Mouse (Mus musculus): Measurements from ENCODE around the gene Gm21663. TPM values are rescaled to one million over a fixed set of nuclear protein-coding genes. Genes with fewer than 3 reads are reported as not detected.
"Not testable (repeated sequence)": the region's sequence is repeated elsewhere in the genome, so short reads cannot be mapped to it uniquely, and the experiment has no call there.

The Gm21663 gene
- polyA plus RNA-seq (2011; ENCODE audit: insufficient read depth, insufficient read length, low replicate concordance, missing spikeins) = not detected in 2 replicates

GRCm38 (mm10) chr5:25942281-25942680, at the start of gene Gm21663:
TSS of gene Gm21663 (minus strand) at chr5:25942381.
- not testable (repeated sequence) for H3K4me3 ChIP-seq (replicated peaks; ENCODE audit: control insufficient read depth, low read depth, low read length)
- WGBS = 38% methylated on average over 2 of the region's 2 CpGs

DNA sequence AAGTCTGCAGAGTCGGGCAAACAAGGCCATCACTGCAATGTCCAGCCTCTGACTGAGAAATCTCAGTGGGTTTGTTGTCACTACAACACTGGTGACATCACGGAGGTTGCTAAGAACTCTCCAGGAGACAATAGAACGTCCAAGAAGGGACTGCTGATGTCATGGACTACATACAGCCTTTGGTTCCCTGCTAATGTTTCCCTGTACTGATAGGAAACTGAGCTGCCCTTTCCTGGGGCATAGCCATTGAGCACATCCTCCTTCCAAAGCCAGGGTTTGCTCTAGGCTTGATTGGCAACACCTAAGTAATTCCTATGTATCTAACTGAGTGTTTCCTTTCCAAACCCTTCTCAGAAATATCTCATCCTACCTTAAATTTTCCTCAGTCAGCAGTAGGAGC, 46.4 kb upstream of the Gm21663 start, which contains the start of gene Gm21698:
Gene Gm21698, minus strand, starts transcription at position 101 of the 400 bp plus-strand sequence.
- no CpG with 5 or more reads among the region's 3 CpGs for WGBS
- H3K4me3 ChIP-seq (replicated peaks; ENCODE audit: control insufficient read depth, low read depth, low read length); H3K4me1 ChIP-seq (ENCODE audit: control insufficient read depth, insufficient read depth, low read length); H3K27ac ChIP-seq (ENCODE audit: control insufficient read depth, insufficient read depth, low read depth, low read length, poor library complexity): not testable (repeated sequence)

More at GRCm38 (mm10) chr5:25942281-25942680, at the start of gene Gm21663:
- not testable (repeated sequence) for H3K27ac ChIP-seq (ENCODE audit: control insufficient read depth, insufficient read depth, low read depth, low read length, poor library complexity); H3K4me1 ChIP-seq (ENCODE audit: control insufficient read depth, insufficient read depth, low read length)

DNA sequence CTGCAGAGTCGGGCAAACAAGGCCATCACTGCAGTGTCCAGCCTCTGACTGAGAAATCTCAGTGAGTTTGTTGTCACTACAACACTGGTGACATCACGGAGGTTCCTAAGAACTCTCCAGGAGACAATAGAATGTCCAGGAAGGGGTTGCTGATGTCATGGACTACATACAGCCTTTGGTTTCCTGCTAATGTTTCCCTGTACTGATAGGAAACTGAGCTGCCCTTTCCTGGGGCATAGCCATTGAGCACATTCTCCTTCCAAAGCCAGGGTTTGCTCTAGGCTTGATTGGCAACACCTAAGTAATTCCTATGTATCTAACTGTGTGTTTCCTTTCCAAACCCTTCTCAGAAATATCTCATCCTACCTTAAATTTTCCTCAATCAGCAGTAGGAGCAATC, 30.4 kb upstream of the Gm21663 start, which contains the start of gene Gm21680:
Gene Gm21680, minus strand, starts transcription at position 101 of the 400 bp plus-strand sequence.
- not testable (repeated sequence) for H3K4me1 ChIP-seq (ENCODE audit: control insufficient read depth, insufficient read depth, low read length); H3K27ac ChIP-seq (ENCODE audit: control insufficient read depth, insufficient read depth, low read depth, low read length, poor library complexity); H3K4me3 ChIP-seq (replicated peaks; ENCODE audit: control insufficient read depth, low read depth, low read length)
- no CpG with 5 or more reads among the region's 2 CpGs for WGBS

DNA sequence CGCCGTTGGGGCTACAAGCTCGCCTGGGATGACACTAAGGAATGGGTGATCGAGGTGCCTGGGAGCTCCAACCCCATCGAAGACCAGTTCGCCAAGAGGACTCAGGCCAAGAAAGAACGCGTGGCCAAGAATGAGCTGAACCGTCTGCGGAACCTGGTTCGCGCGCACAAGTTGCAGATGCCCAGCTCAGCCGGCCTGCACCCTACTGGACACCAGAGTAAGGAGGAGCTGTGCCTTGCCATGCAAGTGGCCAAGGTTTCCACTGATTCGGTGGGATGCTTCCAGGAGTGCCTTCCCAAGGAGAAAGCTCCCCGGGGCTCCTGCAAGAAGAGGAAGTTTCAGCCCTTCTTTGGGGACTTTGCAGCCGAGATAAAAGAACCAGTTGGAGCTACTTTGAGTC, 14.9 kb upstream of the Gm21663 start:
- WGBS = 49% methylated on average over 17 of the region's 17 CpGs
- H3K27ac ChIP-seq (ENCODE audit: control insufficient read depth, insufficient read depth, low read depth, low read length, poor library complexity); H3K4me1 ChIP-seq (ENCODE audit: control insufficient read depth, insufficient read depth, low read length); H3K4me3 ChIP-seq (replicated peaks; ENCODE audit: control insufficient read depth, low read depth, low read length): not testable (repeated sequence)

DNA sequence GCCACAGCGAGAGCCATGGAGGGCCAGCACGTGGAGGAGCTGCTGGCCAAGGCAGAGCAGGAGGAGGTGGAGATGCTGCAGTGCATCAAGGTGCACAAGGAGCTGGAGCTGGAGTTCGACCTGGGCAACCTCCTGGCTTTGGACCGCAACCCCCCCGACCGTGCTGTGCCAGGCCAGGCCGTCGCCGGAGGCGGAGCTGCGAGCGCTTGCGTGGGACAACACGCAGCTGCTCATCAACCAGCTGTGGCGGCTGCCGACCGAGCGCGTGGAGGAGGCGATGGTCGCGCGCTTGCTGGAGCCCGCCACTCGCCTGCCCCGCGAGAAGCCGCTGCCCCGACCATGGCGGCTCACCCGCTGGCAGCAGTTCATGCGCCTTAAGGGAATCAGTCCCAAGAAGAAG, 14.4 kb upstream of the Gm21663 start:
- not testable (repeated sequence) for H3K4me1 ChIP-seq (ENCODE audit: control insufficient read depth, insufficient read depth, low read length); H3K4me3 ChIP-seq (replicated peaks; ENCODE audit: control insufficient read depth, low read depth, low read length); H3K27ac ChIP-seq (ENCODE audit: control insufficient read depth, insufficient read depth, low read depth, low read length, poor library complexity)
- WGBS = 30% methylated on average over 32 of the region's 32 CpGs

GRCm38 (mm10) chr5:25954317-25954716, 12.1 kb upstream of the Gm21663 start, which contains the start of gene Gm21671:
TSS of gene Gm21671 (minus strand) at chr5:25954417.
- not testable (repeated sequence) for H3K27ac ChIP-seq (ENCODE audit: control insufficient read depth, insufficient read depth, low read depth, low read length, poor library complexity); H3K4me1 ChIP-seq (ENCODE audit: control insufficient read depth, insufficient read depth, low read length); H3K4me3 ChIP-seq (replicated peaks; ENCODE audit: control insufficient read depth, low read depth, low read length)
- 58% methylated on average over 2 of the region's 2 CpGs for WGBS

DNA sequence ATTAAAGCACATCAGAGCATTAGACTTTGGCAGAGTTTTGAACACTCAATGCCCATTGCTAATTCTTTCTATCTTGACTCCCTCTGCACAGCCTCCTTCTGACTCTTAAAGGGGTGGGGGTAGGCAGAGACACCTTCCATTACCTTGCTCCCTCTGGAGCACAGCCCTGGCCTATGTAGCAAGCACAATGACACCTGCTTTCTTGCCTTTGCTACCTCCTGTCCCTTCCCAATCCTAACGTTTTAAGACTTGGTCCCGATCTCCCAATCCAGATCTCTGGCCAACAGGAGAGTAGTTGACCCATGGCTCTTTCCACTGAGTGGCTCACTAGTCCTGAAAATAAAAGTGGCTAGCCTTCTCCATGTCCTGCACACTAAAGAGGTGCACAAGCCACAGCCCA, 3.2 kb upstream of the Gm21663 start:
- H3K4me3 ChIP-seq (replicated peaks; ENCODE audit: control insufficient read depth, low read depth, low read length); H3K27ac ChIP-seq (ENCODE audit: control insufficient read depth, insufficient read depth, low read depth, low read length, poor library complexity); H3K4me1 ChIP-seq (ENCODE audit: control insufficient read depth, insufficient read depth, low read length): not testable (repeated sequence)
- 67% methylated on average over 2 of the region's 2 CpGs for WGBS

DNA sequence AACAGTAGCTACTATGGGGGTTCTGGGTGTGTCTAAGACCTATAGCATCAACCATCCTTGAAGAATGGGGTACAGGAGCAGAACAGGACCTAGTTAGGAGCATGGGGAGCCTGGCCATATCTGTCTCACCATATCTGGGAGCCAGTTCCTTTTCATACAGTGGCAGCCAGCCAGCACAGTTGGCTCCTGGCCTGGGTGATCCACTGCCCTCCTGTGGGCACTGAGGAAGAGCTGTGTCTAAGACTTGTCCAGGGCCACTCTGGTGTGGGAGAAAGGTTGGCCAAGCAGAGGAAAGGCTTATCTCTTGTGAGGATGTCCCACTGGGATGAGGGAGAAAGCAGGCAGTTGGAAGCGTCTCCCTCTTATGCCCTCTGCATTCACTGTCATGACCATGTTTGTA, 50.9 kb downstream of the Gm21663 start:
- Histone ChIP-seq H3K4me1 (ENCODE audit: control insufficient read depth, insufficient read depth, low read length) (no peaks in the 10 kb centered on the region), H3K27ac (ENCODE audit: control insufficient read depth, insufficient read depth, low read depth, low read length, poor library complexity) (no peak overlapping the region), H3K4me3 (replicated peaks; ENCODE audit: control insufficient read depth, low read depth, low read length) (no peak overlapping the region)
- 83% methylated on average over 1 of the region's 1 CpGs for WGBS
- TF ChIP-seq CTCF (IDR thresholded peaks at IDR 0.05; ENCODE audit: control insufficient read depth, insufficient read depth, low read length) (no peak), POLR2A (IDR thresholded peaks at IDR 0.05; ENCODE audit: borderline replicate concordance, control insufficient read depth, low read depth, low read length) (no peak)

- Histone ChIP-seq H3K4me1 (ENCODE audit: control insufficient read depth, insufficient read depth, low read length) (no peaks in the 10 kb centered on the region), H3K27ac (ENCODE audit: control insufficient read depth, insufficient read depth, low read depth, low read length, poor library complexity) (no peak overlapping the region), H3K4me3 (replicated peaks; ENCODE audit: control insufficient read depth, low read depth, low read length) (no peak overlapping the region)
- whole genome bisulfite sequencing = 50% methylated on average over 3 of the region's 3 CpGs
- no peak for TF ChIP-seq CTCF (IDR thresholded peaks at IDR 0.05; ENCODE audit: control insufficient read depth, insufficient read depth, low read length)
- TF ChIP-seq POLR2A (IDR thresholded peaks at IDR 0.05; ENCODE audit: borderline replicate concordance, control insufficient read depth, low read depth, low read length) = no peak
Measured at GRCm38 (mm10) chr5:25889746-25890382, 52.3 kb downstream of the Gm21663 start.

GRCm38 (mm10) chr5:25886708-25887107, 55.5 kb downstream of the Gm21663 start:
- whole genome bisulfite sequencing = 73% methylated on average over 3 of the region's 3 CpGs
- Histone ChIP-seq H3K4me1 (ENCODE audit: control insufficient read depth, insufficient read depth, low read length) (no peaks in the 10 kb centered on the region), H3K4me3 (replicated peaks; ENCODE audit: control insufficient read depth, low read depth, low read length) (no peak overlapping the region), H3K27ac (ENCODE audit: control insufficient read depth, insufficient read depth, low read depth, low read length, poor library complexity) (no peak overlapping the region)
- TF ChIP-seq POLR2A (IDR thresholded peaks at IDR 0.05; ENCODE audit: borderline replicate concordance, control insufficient read depth, low read depth, low read length) (no peak), CTCF (IDR thresholded peaks at IDR 0.05; ENCODE audit: control insufficient read depth, insufficient read depth, low read length) (no peak)

Other genes starting within 250 kb of the Gm21663 start
- gene Xrcc2, start 236.6 kb downstream of the Gm21663 start, polyA plus RNA-seq (2011; ENCODE audit: insufficient read depth, insufficient read length, low replicate concordance, missing spikeins) = 2.5 and 3.7 TPM in 2 replicates
- gene Actr3b, start 182.4 kb downstream of the Gm21663 start, polyA plus RNA-seq (2011; ENCODE audit: insufficient read depth, insufficient read length, low replicate concordance, missing spikeins) = 2.2 TPM in 1 of 2 replicates, not detected in the other
- not detected in 2 replicates for gene Gm21671, start 12.0 kb upstream of the Gm21663 start, polyA plus RNA-seq (2011; ENCODE audit: insufficient read depth, insufficient read length, low replicate concordance, missing spikeins)
- gene Gm21680, start 30.3 kb upstream of the Gm21663 start, polyA plus RNA-seq (2011; ENCODE audit: insufficient read depth, insufficient read length, low replicate concordance, missing spikeins) = not detected in 2 replicates
- not detected in 2 replicates for gene Gm21698, start 46.3 kb upstream of the Gm21663 start, polyA plus RNA-seq (2011; ENCODE audit: insufficient read depth, insufficient read length, low replicate concordance, missing spikeins)
- not detected in 2 replicates for gene Gm1979, start 62.4 kb upstream of the Gm21663 start, polyA plus RNA-seq (2011; ENCODE audit: insufficient read depth, insufficient read length, low replicate concordance, missing spikeins)
- not detected in 2 replicates for gene Gm5862, start 80.5 kb upstream of the Gm21663 start, polyA plus RNA-seq (2011; ENCODE audit: insufficient read depth, insufficient read length, low replicate concordance, missing spikeins)
- not detected in 2 replicates for gene Speer4a, start 97.2 kb upstream of the Gm21663 start, polyA plus RNA-seq (2011; ENCODE audit: insufficient read depth, insufficient read length, low replicate concordance, missing spikeins)
- not detected in 2 replicates for gene Gm7347, start 116.2 kb upstream of the Gm21663 start, polyA plus RNA-seq (2011; ENCODE audit: insufficient read depth, insufficient read length, low replicate concordance, missing spikeins)
- gene Gm10471, start 146.9 kb upstream of the Gm21663 start, polyA plus RNA-seq (2011; ENCODE audit: insufficient read depth, insufficient read length, low replicate concordance, missing spikeins) = not detected in 2 replicates
- gene 5031410I06Rik, start 163.0 kb upstream of the Gm21663 start, polyA plus RNA-seq (2011; ENCODE audit: insufficient read depth, insufficient read length, low replicate concordance, missing spikeins) = not detected in 2 replicates
- not detected in 2 replicates for gene Gm10220, start 179.0 kb upstream of the Gm21663 start, polyA plus RNA-seq (2011; ENCODE audit: insufficient read depth, insufficient read length, low replicate concordance, missing spikeins)